Mouse (Mus musculus) cortical plate, adult 2 months (tissue): ENCODE data around the gene Efhb. TPM values are rescaled to one million over a fixed set of nuclear protein-coding genes. Genes with fewer than 3 reads are reported as not detected.

Experiments
- H3K27ac ChIP-seq: fragments of 200-500 bp; 2 replicates; pipeline ENCODE4 v1.5.1; 2012; ENCODE audit warnings: low read length, control low read depth, inconsistent platforms; ENCODE audit not compliant: insufficient read depth
- H3K4me1 ChIP-seq: fragments of 200-500 bp; 2 replicates; pipeline ENCODE4 v1.6.1; 2011; ENCODE audit warnings: low read length; ENCODE audit not compliant: control insufficient read depth, insufficient read depth
- H3K4me3 ChIP-seq: fragments of 200-500 bp; 2 replicates; pipeline ENCODE4 v1.5.1; 2011; ENCODE audit warnings: mild to moderate bottlenecking, low read length, control low read depth; ENCODE audit not compliant: insufficient read depth
- CTCF ChIP-seq: fragments of 200-500 bp; IDR thresholded peaks from 2 replicates; pipeline ENCODE4 v1.5.1; 2011; ENCODE audit warnings: mild to moderate bottlenecking, control low read depth, low read length; ENCODE audit not compliant: insufficient read depth; ENCODE audit errors: extremely low read depth
- POLR2A ChIP-seq: fragments of 200-500 bp; IDR thresholded peaks from 2 replicates; pipeline ENCODE4 v1.6.1; 2011; ENCODE audit warnings: mild to moderate bottlenecking, low read length, control low read depth; ENCODE audit not compliant: insufficient read depth; ENCODE audit errors: extremely low read depth
- polyA plus RNA-seq: library from polyadenylated mRNA; depleted of rRNA; stranded (reverse); fragments of >200 nt; gene quantifications from 2 replicates; pipeline ENCODE4 v1.2.3, GENCODE M21; 2012

Gene Efhb
- polyA plus RNA-seq, 1 experiment, result 0.25 TPM

GRCm38 (mm10) chr17:53478066-53478857 is 15.1 kb upstream of the Efhb start:
- no peak for TF ChIP-seq CTCF
- TF ChIP-seq POLR2A, result no peak
- Histone ChIP-seq H3K4me3 (peak overlapping the region; percentile 55), H3K4me1 (peaks cover 3% of the 10 kb centered on the region; the same call in 1 of the 2 replicates), H3K27ac (peak overlapping the region; percentile 91)

- Histone ChIP-seq H3K27ac (no peak overlapping the region), H3K4me1 (peaks cover under 1% of the 10 kb centered on the region; the same call in 1 of the 2 replicates), H3K4me3 (no peak overlapping the region)
- no peak for TF ChIP-seq POLR2A
Observed at GRCm38 (mm10) chr17:53468697-53469096, 5.6 kb upstream of the Efhb start.

- Histone ChIP-seq H3K4me1 (peaks cover 2% of the 10 kb centered on the region; the same call in 1 of the 2 replicates), H3K4me3 (no peak overlapping the region), H3K27ac (no peak overlapping the region)
- no peak for TF ChIP-seq CTCF
- no peak for TF ChIP-seq POLR2A
Observed at GRCm38 (mm10) chr17:53465569-53465968, 2.4 kb upstream of the Efhb start.

- peaks cover 2% of the 10 kb centered on the region; the same call in 1 of the 2 replicates for H3K4me1 ChIP-seq
- no peak overlapping the region for H3K27ac ChIP-seq
- TF ChIP-seq CTCF (no peak), POLR2A (no peak)
- peak overlapping the region; percentile 29 for H3K4me3 ChIP-seq
Observed at GRCm38 (mm10) chr17:53463496-53463840, 347 bp upstream of the Efhb start.

GRCm38 (mm10) chr17:53456742-53457141 is 6.4 kb downstream of the Efhb start:
- no peak for TF ChIP-seq CTCF
- no peak for TF ChIP-seq POLR2A
- Histone ChIP-seq H3K4me3 (no peak overlapping the region), H3K27ac (no peak overlapping the region), H3K4me1 (no peaks in the 10 kb centered on the region)

GRCm38 (mm10) chr17:53456152-53456551 is 7.0 kb downstream of the Efhb start:
- Histone ChIP-seq H3K27ac (no peak overlapping the region), H3K4me3 (no peak overlapping the region), H3K4me1 (no peaks in the 10 kb centered on the region)
- TF ChIP-seq POLR2A (no peak), CTCF (no peak)

GRCm38 (mm10) chr17:53402689-53403306 is 60.3 kb downstream of the Efhb start:
- H3K4me1 ChIP-seq, result no peaks in the 10 kb centered on the region
- no peak overlapping the region for H3K27ac ChIP-seq
- TF ChIP-seq POLR2A, result no peak
- TF ChIP-seq CTCF, result peak; percentile 33; the same call in 1 of the 2 replicates
- no peak overlapping the region for H3K4me3 ChIP-seq

GRCm38 (mm10) chr17:53393201-53393600 is 69.9 kb downstream of the Efhb start:
- no peak overlapping the region for H3K27ac ChIP-seq
- no peak overlapping the region for H3K4me3 ChIP-seq
- no peak for TF ChIP-seq CTCF
- no peak for TF ChIP-seq POLR2A
- no peaks in the 10 kb centered on the region for H3K4me1 ChIP-seq

GRCm38 (mm10) chr17:53389507-53389906 is 73.6 kb downstream of the Efhb start:
- no peak overlapping the region for H3K27ac ChIP-seq
- H3K4me1 ChIP-seq, result no peaks in the 10 kb centered on the region
- H3K4me3 ChIP-seq, result no peak overlapping the region
- TF ChIP-seq CTCF, result peak; percentile 50; the same call in 1 of the 2 replicates
- TF ChIP-seq POLR2A, result no peak

GRCm38 (mm10) chr17:53387581-53388473 is 75.3 kb downstream of the Efhb start:
- H3K27ac ChIP-seq, result no peak overlapping the region
- TF ChIP-seq CTCF (peak; percentile 29; the same call in 1 of the 2 replicates), POLR2A (no peak)
- no peak overlapping the region for H3K4me3 ChIP-seq
- no peaks in the 10 kb centered on the region for H3K4me1 ChIP-seq
